Mouse (Mus musculus): Measurements from ENCODE around the gene Epha6. TPM values are rescaled to one million over a fixed set of nuclear protein-coding genes. Genes with fewer than 3 reads are reported as not detected.

Gene Epha6
- polyA plus RNA-seq, 1 experiment from 2014 or later, result 0.08 TPM

GRCm38 (mm10) chr16:60144370-60144769 lies 461.0 kb downstream of the Epha6 start:
- 66% methylated on average over 3 of the region's 3 CpGs for WGBS
- Histone ChIP-seq H3K9me3 (replicated peaks; ENCODE audit: low read length) (no peaks in the 10 kb centered on the region), H3K4me1 (replicated peaks; ENCODE audit: insufficient read depth, low read length) (no peaks in the 10 kb centered on the region), H3K36me3 (ENCODE audit: insufficient read depth, low read length) (no peaks in the 10 kb centered on the region), H3K4me3 (replicated peaks; ENCODE audit: low read depth, low read length) (no peak overlapping the region), H3K27ac (no peak overlapping the region), H3K27me3 (ENCODE audit: insufficient read depth, low read length) (no peaks in the 10 kb centered on the region), H3K4me2 (ENCODE audit: low read length) (no peak overlapping the region), H3K9ac (ENCODE audit: low read depth, low read length) (no peak overlapping the region)
- ATAC-seq (replicated peaks; ENCODE audit: low FRiP score, low read depth) (no peak), DNase-seq (ENCODE audit: low spot score) (no peak)
- no peak for TF ChIP-seq CTCF (IDR thresholded peaks at IDR 0.05; ENCODE audit: low read depth)

- Histone ChIP-seq H3K4me3 (replicated peaks; ENCODE audit: low read depth, low read length) (no peak overlapping the region), H3K27me3 (ENCODE audit: insufficient read depth, low read length) (no peaks in the 10 kb centered on the region), H3K9ac (ENCODE audit: low read depth, low read length) (no peak overlapping the region), H3K27ac (no peak overlapping the region), H3K4me1 (replicated peaks; ENCODE audit: insufficient read depth, low read length) (no peaks in the 10 kb centered on the region), H3K9me3 (replicated peaks; ENCODE audit: low read length) (no peaks in the 10 kb centered on the region), H3K4me2 (ENCODE audit: low read length) (no peak overlapping the region), H3K36me3 (ENCODE audit: insufficient read depth, low read length) (no peaks in the 10 kb centered on the region)
- no peak for DNase-seq (ENCODE audit: low spot score)
- WGBS, result 90% methylated on average over 3 of the region's 3 CpGs
- no peak for TF ChIP-seq CTCF (IDR thresholded peaks at IDR 0.05; ENCODE audit: low read depth)
- ATAC-seq (replicated peaks; ENCODE audit: low FRiP score, low read depth), result no peak
Observed at GRCm38 (mm10) chr16:60121435-60121834, 483.9 kb downstream of the Epha6 start.

DNA sequence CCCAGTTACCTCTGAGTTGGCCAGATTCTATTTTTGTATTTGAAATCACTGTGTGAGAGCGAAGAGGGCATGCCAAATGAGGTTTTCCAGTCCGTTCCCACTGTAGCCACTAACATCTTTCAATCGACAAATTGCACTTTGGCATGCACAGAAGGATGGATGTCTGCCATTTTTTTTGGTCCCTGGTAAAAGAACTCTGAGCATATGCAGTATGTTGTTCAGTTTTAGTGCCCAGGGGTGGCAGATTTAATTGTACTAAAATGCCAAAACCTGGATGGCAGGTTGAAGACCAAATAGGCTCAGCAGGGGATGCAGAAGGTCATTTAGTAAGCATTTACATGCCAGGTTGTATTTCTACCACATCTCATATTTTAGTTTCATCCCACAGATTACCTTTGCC lies 503.1 kb downstream of the Epha6 start:
- H3K27me3 ChIP-seq (ENCODE audit: insufficient read depth, low read length), result no peaks in the 10 kb centered on the region
- no peaks in the 10 kb centered on the region for H3K36me3 ChIP-seq (ENCODE audit: insufficient read depth, low read length)
- H3K4me3 ChIP-seq (replicated peaks; ENCODE audit: low read depth, low read length), result no peak overlapping the region
- DNase-seq (ENCODE audit: low spot score) (no peak), ATAC-seq (replicated peaks; ENCODE audit: low FRiP score, low read depth) (no peak)
- no peak overlapping the region for H3K9ac ChIP-seq (ENCODE audit: low read depth, low read length)
- no peaks in the 10 kb centered on the region for H3K4me1 ChIP-seq (replicated peaks; ENCODE audit: insufficient read depth, low read length)
- WGBS, result 92% methylated on average over 3 of the region's 3 CpGs
- TF ChIP-seq CTCF (IDR thresholded peaks at IDR 0.05; ENCODE audit: low read depth), result no peak
- H3K9me3 ChIP-seq (replicated peaks; ENCODE audit: low read length), result no peaks in the 10 kb centered on the region
- H3K27ac ChIP-seq, result no peak overlapping the region
- H3K4me2 ChIP-seq (ENCODE audit: low read length), result no peak overlapping the region

GRCm38 (mm10) chr16:60095333-60095732 lies 510.0 kb downstream of the Epha6 start:
- Histone ChIP-seq H3K4me1 (replicated peaks; ENCODE audit: insufficient read depth, low read length) (no peaks in the 10 kb centered on the region), H3K4me2 (ENCODE audit: low read length) (no peak overlapping the region), H3K4me3 (replicated peaks; ENCODE audit: low read depth, low read length) (no peak overlapping the region), H3K27ac (no peak overlapping the region), H3K36me3 (ENCODE audit: insufficient read depth, low read length) (no peaks in the 10 kb centered on the region), H3K9ac (ENCODE audit: low read depth, low read length) (no peak overlapping the region), H3K9me3 (replicated peaks; ENCODE audit: low read length) (no peaks in the 10 kb centered on the region), H3K27me3 (ENCODE audit: insufficient read depth, low read length) (no peaks in the 10 kb centered on the region)
- no peak for DNase-seq (ENCODE audit: low spot score)
- ATAC-seq (replicated peaks; ENCODE audit: low FRiP score, low read depth), result no peak
- 78% methylated on average over 1 of the region's 1 CpGs for WGBS
- no peak for TF ChIP-seq CTCF (IDR thresholded peaks at IDR 0.05; ENCODE audit: low read depth)

DNA sequence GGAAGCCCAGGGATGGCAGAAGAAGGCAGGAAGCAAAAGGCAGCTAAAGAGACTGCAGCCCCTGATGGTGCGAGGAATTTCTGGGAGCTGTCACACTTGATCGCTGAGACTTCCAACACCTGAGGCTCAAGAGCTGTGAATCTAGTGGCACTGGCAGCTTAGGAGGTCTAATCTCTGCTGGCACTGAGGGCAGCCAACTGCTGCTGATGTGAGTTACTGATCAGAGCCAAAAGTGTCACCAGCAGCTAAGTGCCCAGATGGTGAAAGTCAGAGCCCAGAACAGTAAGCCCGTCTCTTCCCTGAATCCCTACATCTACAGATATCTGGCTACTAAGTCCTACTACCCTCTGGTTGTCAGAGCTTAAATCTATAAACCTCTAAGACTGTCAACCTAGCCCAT lies 518.4 kb downstream of the Epha6 start:
- ATAC-seq (replicated peaks; ENCODE audit: low FRiP score, low read depth), result no peak
- no peak for DNase-seq (ENCODE audit: low spot score)
- Histone ChIP-seq H3K9me3 (replicated peaks; ENCODE audit: low read length) (no peaks in the 10 kb centered on the region), H3K9ac (ENCODE audit: low read depth, low read length) (no peak overlapping the region), H3K27me3 (ENCODE audit: insufficient read depth, low read length) (no peaks in the 10 kb centered on the region), H3K4me3 (replicated peaks; ENCODE audit: low read depth, low read length) (no peak overlapping the region), H3K4me2 (ENCODE audit: low read length) (no peak overlapping the region), H3K4me1 (replicated peaks; ENCODE audit: insufficient read depth, low read length) (no peaks in the 10 kb centered on the region), H3K27ac (no peak overlapping the region), H3K36me3 (ENCODE audit: insufficient read depth, low read length) (no peaks in the 10 kb centered on the region)
- no peak for TF ChIP-seq CTCF (IDR thresholded peaks at IDR 0.05; ENCODE audit: low read depth)
- 65% methylated on average over 3 of the region's 3 CpGs for WGBS

GRCm38 (mm10) chr16:60070457-60071112 lies 534.7 kb downstream of the Epha6 start:
- Histone ChIP-seq H3K9ac (ENCODE audit: low read depth, low read length) (no peak overlapping the region), H3K27me3 (ENCODE audit: insufficient read depth, low read length) (no peaks in the 10 kb centered on the region), H3K4me2 (ENCODE audit: low read length) (no peak overlapping the region), H3K36me3 (ENCODE audit: insufficient read depth, low read length) (no peaks in the 10 kb centered on the region), H3K4me3 (replicated peaks; ENCODE audit: low read depth, low read length) (no peak overlapping the region), H3K9me3 (replicated peaks; ENCODE audit: low read length) (no peaks in the 10 kb centered on the region), H3K4me1 (replicated peaks; ENCODE audit: insufficient read depth, low read length) (no peaks in the 10 kb centered on the region), H3K27ac (no peak overlapping the region)
- no peak for TF ChIP-seq CTCF (IDR thresholded peaks at IDR 0.05; ENCODE audit: low read depth)
- ATAC-seq (replicated peaks; ENCODE audit: low FRiP score, low read depth) (no peak), DNase-seq (ENCODE audit: low spot score) (no peak)
- WGBS, result 82% methylated on average over 10 of the region's 10 CpGs

DNA sequence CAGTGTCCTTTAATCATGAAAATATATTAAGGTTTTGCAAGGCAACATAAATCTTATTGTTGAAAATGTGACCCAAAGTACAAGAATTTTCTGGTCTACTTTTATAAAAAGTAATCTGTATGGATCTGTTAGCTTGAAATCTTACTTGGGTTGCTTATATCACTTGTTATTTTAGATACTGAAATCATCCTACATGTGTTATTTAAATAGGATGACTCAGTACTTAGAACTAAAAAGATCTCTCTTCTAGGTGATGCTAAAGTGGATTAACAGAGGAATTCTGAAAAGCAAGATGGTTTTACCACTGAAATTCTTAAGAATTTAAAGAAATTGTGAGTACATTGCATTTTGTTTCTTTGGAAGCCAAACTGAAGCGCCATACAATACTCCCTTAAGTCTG lies 561.5 kb downstream of the Epha6 start:
- ATAC-seq (replicated peaks; ENCODE audit: low FRiP score, low read depth), result no peak
- no peaks in the 10 kb centered on the region for H3K36me3 ChIP-seq (ENCODE audit: insufficient read depth, low read length)
- 82% methylated on average over 1 of the region's 1 CpGs for WGBS
- no peak overlapping the region for H3K27ac ChIP-seq
- no peaks in the 10 kb centered on the region for H3K9me3 ChIP-seq (replicated peaks; ENCODE audit: low read length)
- no peaks in the 10 kb centered on the region for H3K27me3 ChIP-seq (ENCODE audit: insufficient read depth, low read length)
- TF ChIP-seq CTCF (IDR thresholded peaks at IDR 0.05; ENCODE audit: low read depth), result no peak
- no peak for DNase-seq (ENCODE audit: low spot score)
- H3K4me3 ChIP-seq (replicated peaks; ENCODE audit: low read depth, low read length), result no peak overlapping the region
- H3K4me1 ChIP-seq (replicated peaks; ENCODE audit: insufficient read depth, low read length), result no peaks in the 10 kb centered on the region
- no peak overlapping the region for H3K4me2 ChIP-seq (ENCODE audit: low read length)
- no peak overlapping the region for H3K9ac ChIP-seq (ENCODE audit: low read depth, low read length)

Data from kidney, postnatal 0 days (tissue).